Mouse (Mus musculus): Measurements from ENCODE around the gene 4930442H23Rik.
"Not testable (repeated sequence)": the region's sequence is repeated elsewhere in the genome, so short reads cannot be mapped to it uniquely, and the experiment has no call there.

- TF ChIP-seq POLR2A (IDR thresholded peaks at IDR 0.05; ENCODE audit: low read depth, low read length); CTCF (IDR thresholded peaks at IDR 0.05; ENCODE audit: borderline replicate concordance, insufficient read depth, low read length): not testable (repeated sequence)
Observed at GRCm38 (mm10) chr10:81223731-81224130, 40.1 kb upstream of the 4930442H23Rik start.
